Mouse (Mus musculus) liver, embryonic 11.5 days (tissue): ENCODE measurements around the gene Ush1c. TPM values are rescaled to one million over a fixed set of nuclear protein-coding genes. Genes with fewer than 3 reads are reported as not detected.

ENCODE experiments used
- polyA plus RNA-seq: library from polyadenylated mRNA; unstranded; fragments of >200 nt; fragmentation: Nextera tagmentation; extraction: Ambion mirVana; gene quantifications from 2 replicates; pipeline ENCODE4 v1.2.1, GENCODE M21; 2014

The Ush1c gene
- polyA plus RNA-seq, 1 experiment from 2014 or later = 0.47 TPM

Other genes with a start within 250 kb of the Ush1c start
- 5.2 and 5.4 TPM in 2 replicates for gene Abcc6, start 208.2 kb downstream of the Ush1c start, polyA plus RNA-seq
- 45.5 and 47.6 TPM in 2 replicates for gene Nomo1, start 204.8 kb downstream of the Ush1c start, polyA plus RNA-seq
- not detected in 2 replicates for gene Kcnj11, start 137.7 kb downstream of the Ush1c start, polyA plus RNA-seq
- 0.70 and 0.71 TPM in 2 replicates for gene Abcc8, start 58.5 kb downstream of the Ush1c start, polyA plus RNA-seq
- not detected in 2 replicates for gene Otog, start 2.5 kb upstream of the Ush1c start, polyA plus RNA-seq
- gene Myod1, start 138.0 kb upstream of the Ush1c start, polyA plus RNA-seq = 2.1 and 2.3 TPM in 2 replicates
- gene Kcnc1, start 158.0 kb upstream of the Ush1c start, polyA plus RNA-seq = 0.25 and 0.32 TPM in 2 replicates